18 mouse cellular contexts compared by ENCODE assay signal in the genomic region with DNA sequence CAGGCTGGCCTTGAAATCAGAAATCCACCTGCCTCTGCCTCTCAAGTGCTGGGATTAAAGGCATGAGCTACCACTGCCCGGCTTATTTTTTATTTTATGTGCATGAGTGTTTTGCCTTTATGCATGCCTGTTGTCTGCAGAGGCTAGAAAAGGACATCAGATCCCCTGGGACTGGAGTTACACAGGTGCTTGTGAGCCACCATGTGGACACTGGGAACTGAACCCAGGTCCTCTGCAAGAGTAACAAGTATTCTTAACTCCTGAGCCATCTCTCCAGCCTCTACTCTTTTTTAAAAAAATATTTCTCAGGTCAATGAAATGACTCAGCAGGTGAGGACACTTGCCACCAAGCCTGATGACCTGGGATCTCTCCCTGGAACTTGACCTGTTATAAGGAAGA.
"Had no signal": no experiment of that assay in that cellular context is flagged by ENCODE, and none has a peak within 500 bp of the region (broad histone marks: within the 10 kb centered on the region; RNA-seq: fewer than 3 reads in every experiment).

No protein-coding gene starts in this region.

- H3K9me3 ChIP-seq: lung, embryonic 15.5 days; megakaryocyte, embryonic 14.5 days; midbrain, embryonic 13.5 days; midbrain, embryonic 15.5 days; neural tube, embryonic 12.5 days; stomach, embryonic 15.5 days had no signal

- H3K36me3 ChIP-seq: lung, embryonic 15.5 days; midbrain, embryonic 13.5 days; midbrain, embryonic 15.5 days; neural tube, embryonic 12.5 days; stomach, embryonic 15.5 days had no signal

- H3K4me1 ChIP-seq: lung, embryonic 15.5 days; midbrain, embryonic 13.5 days; midbrain, embryonic 15.5 days; neural tube, embryonic 12.5 days; stomach, embryonic 15.5 days had no signal

- H3K27me3 ChIP-seq: lung, embryonic 15.5 days; megakaryocyte, embryonic 14.5 days; midbrain, embryonic 13.5 days; midbrain, embryonic 15.5 days; neural tube, embryonic 12.5 days; stomach, embryonic 15.5 days had no signal

- H3K4me3 ChIP-seq: lung, embryonic 15.5 days; megakaryocyte, embryonic 14.5 days; midbrain, embryonic 13.5 days; midbrain, embryonic 15.5 days; neural tube, embryonic 12.5 days; stomach, embryonic 15.5 days had no signal

- H3K9ac ChIP-seq: lung, embryonic 15.5 days; midbrain, embryonic 13.5 days; midbrain, embryonic 15.5 days; neural tube, embryonic 12.5 days; stomach, embryonic 15.5 days had no signal

- H3K4me2 ChIP-seq: lung, embryonic 15.5 days; midbrain, embryonic 11.5 days; midbrain, embryonic 13.5 days; midbrain, embryonic 15.5 days; neural tube, embryonic 12.5 days; stomach, embryonic 15.5 days had no signal

- H3K27ac ChIP-seq: lung, embryonic 15.5 days; macrophage; midbrain, embryonic 13.5 days; midbrain, embryonic 15.5 days; neural tube, embryonic 12.5 days; stomach, embryonic 15.5 days; stomach, postnatal 0 days had no signal

- DNase-seq: lung, adult 2 months; lung, postnatal 14 days; lung, postnatal 36 days; right cerebral cortex, postnatal 25 days; right cerebral cortex, postnatal 4 days; spleen, adult 18-20 months; thymus, adult 2 months; thymus, postnatal 25 days; thymus, postnatal 4 days had no signal
